Mouse (Mus musculus): ENCODE measurements around the gene Tec.

GRCm38 (mm10) chr5:72810990-72811389, 57.3 kb downstream of the Tec start:
- TF ChIP-seq ZC3H11A (IDR thresholded peaks at IDR 0.05; ENCODE audit: borderline replicate concordance, low read depth, low read length) (no peak), ZNF384 (IDR thresholded peaks at IDR 0.05; ENCODE audit: low read depth, low read length) (no peak), HCFC1 (IDR thresholded peaks at IDR 0.05; ENCODE audit: borderline replicate concordance, insufficient read depth, low read length) (no peak), CHD2 (IDR thresholded peaks at IDR 0.05; ENCODE audit: low read depth, low read length) (no peak), MAFK (IDR thresholded peaks at IDR 0.05; ENCODE audit: insufficient read depth, low read depth, low read length) (no peak)

Measured in ES-E14 (cell line).